Mouse (Mus musculus) hindbrain, embryonic 16.5 days (tissue): Measurements from ENCODE around the gene Trp53bp2. TPM values are rescaled to one million over a fixed set of nuclear protein-coding genes. Genes with fewer than 3 reads are reported as not detected.
A peak's percentile ranks its signal among the peaks of the same experiment; 100 is the strongest.

Experiments
- ATAC-seq: fragments of 200-750 bp; cut with Nextera tagmentation; 2 replicates; pipeline ENCODE4 v1.8.0; 2017; ENCODE audit warnings: moderate TSS enrichment, moderate library complexity
- H3K27ac ChIP-seq: fragments of 300-500 bp; sonication (generic); 2 replicates; pipeline ENCODE4 v1.5.1; 2014; ENCODE audit warnings: low read depth, mild to moderate bottlenecking, control low read depth, low read length, moderate library complexity
- H3K27me3 ChIP-seq: fragments of 300-500 bp; sonication (generic); replicated peaks from 2 replicates; pipeline ENCODE4 v1.6.1; 2014; ENCODE audit warnings: low read length; ENCODE audit not compliant: control insufficient read depth, insufficient read depth
- H3K36me3 ChIP-seq: fragments of 300-500 bp; sonication (generic); 2 replicates; pipeline ENCODE4 v1.6.1; 2014; ENCODE audit warnings: mild to moderate bottlenecking, low read length, moderate library complexity, mixed read lengths; ENCODE audit not compliant: control insufficient read depth, insufficient read depth
- H3K4me1 ChIP-seq: fragments of 300-500 bp; sonication (generic); 2 replicates; pipeline ENCODE4 v1.6.1; 2014; ENCODE audit warnings: low read depth, low read length; ENCODE audit not compliant: control insufficient read depth, insufficient read depth
- H3K4me2 ChIP-seq: fragments of 300-500 bp; sonication (generic); 2 replicates; pipeline ENCODE4 v1.6.1; 2014; ENCODE audit warnings: mild to moderate bottlenecking, low read length, control low read depth, moderate library complexity
- H3K4me3 ChIP-seq: fragments of 300-500 bp; sonication (generic); 2 replicates; pipeline ENCODE4 v1.5.1; 2014; ENCODE audit warnings: mild to moderate bottlenecking, low read length, control low read depth, moderate library complexity
- H3K9ac ChIP-seq: fragments of 300-500 bp; sonication (generic); 2 replicates; pipeline ENCODE4 v1.6.1; 2014; ENCODE audit warnings: low read depth, mild to moderate bottlenecking, control low read depth, low read length, moderate library complexity
- H3K9me3 ChIP-seq: fragments of 300-500 bp; sonication (generic); 2 replicates; pipeline ENCODE4 v1.6.1; 2014; ENCODE audit warnings: mild to moderate bottlenecking, low read length, moderate library complexity; ENCODE audit not compliant: control insufficient read depth
- WGBS: fragments of 180-500 bp; shearing (Covaris S2); extraction: QIAGEN DNeasy Blood & Tissue Kit; methylation state at CpG from one replicate; pipeline ENCODE4 v1.1.7; 2014; 5-methylcytosine and 5-hydroxymethylcytosine counted together
- polyA plus RNA-seq: library from polyadenylated mRNA; unstranded; fragments of >200 nt; fragmentation: Nextera tagmentation; extraction: Ambion mirVana; gene quantifications from 2 replicates; pipeline ENCODE4 v1.2.1, GENCODE M21; 2015

The Trp53bp2 gene
- 13.8 and 17.8 TPM in 2 replicates for polyA plus RNA-seq

- peak within 1 kb of the TSS; percentile 87 for H3K4me3 ChIP-seq
- no peaks in the 10 kb centered on the region for H3K27me3 ChIP-seq
- WGBS, result under 1% methylated on average over 35 of the region's 71 CpGs
- ATAC-seq, result peak; percentile 95
- H3K4me2 ChIP-seq, result peak within 1 kb of the TSS; percentile 87
- H3K27ac ChIP-seq, result peak within 1 kb of the TSS; percentile 95
- H3K9me3 ChIP-seq, result no peaks in the 10 kb centered on the region
- H3K4me1 ChIP-seq, result peaks cover 18% of the 10 kb centered on the region
- peak within 1 kb of the TSS; percentile 95 for H3K9ac ChIP-seq
- H3K36me3 ChIP-seq, result no peaks in the 10 kb centered on the region
Observed at GRCm38 (mm10) chr1:182408684-182409327, at the start of gene Trp53bp2. Gene Trp53bp2 (plus strand): TSS chr1:182409172.

- 96% methylated on average over 5 of the region's 5 CpGs for WGBS
- Histone ChIP-seq H3K27ac (no peak overlapping the region), H3K9me3 (no peaks in the 10 kb centered on the region), H3K4me1 (no peaks in the 10 kb centered on the region), H3K4me3 (no peak overlapping the region), H3K27me3 (no peaks in the 10 kb centered on the region), H3K4me2 (no peak overlapping the region), H3K9ac (no peak overlapping the region), H3K36me3 (no peaks in the 10 kb centered on the region)
- ATAC-seq, result no peak
Observed at GRCm38 (mm10) chr1:182362703-182363102, 46.3 kb upstream of the Trp53bp2 start.

GRCm38 (mm10) chr1:182363683-182364404 is 45.1 kb upstream of the Trp53bp2 start:
- H3K9me3 ChIP-seq, result no peaks in the 10 kb centered on the region
- H3K27ac ChIP-seq, result no peak overlapping the region
- ATAC-seq, result no peak
- no peaks in the 10 kb centered on the region for H3K4me1 ChIP-seq
- H3K4me2 ChIP-seq, result no peak overlapping the region
- no peaks in the 10 kb centered on the region for H3K27me3 ChIP-seq
- H3K36me3 ChIP-seq, result no peaks in the 10 kb centered on the region
- WGBS, result 60% methylated on average over 12 of the region's 12 CpGs
- H3K9ac ChIP-seq, result no peak overlapping the region
- no peak overlapping the region for H3K4me3 ChIP-seq

GRCm38 (mm10) chr1:182368309-182368708 is 40.7 kb upstream of the Trp53bp2 start:
- Histone ChIP-seq H3K36me3 (no peaks in the 10 kb centered on the region), H3K27ac (no peak overlapping the region), H3K27me3 (no peaks in the 10 kb centered on the region), H3K9ac (no peak overlapping the region), H3K9me3 (no peaks in the 10 kb centered on the region), H3K4me1 (no peaks in the 10 kb centered on the region), H3K4me3 (no peak overlapping the region), H3K4me2 (no peak overlapping the region)
- 76% methylated on average over 7 of the region's 7 CpGs for WGBS
- ATAC-seq, result no peak

DNA sequence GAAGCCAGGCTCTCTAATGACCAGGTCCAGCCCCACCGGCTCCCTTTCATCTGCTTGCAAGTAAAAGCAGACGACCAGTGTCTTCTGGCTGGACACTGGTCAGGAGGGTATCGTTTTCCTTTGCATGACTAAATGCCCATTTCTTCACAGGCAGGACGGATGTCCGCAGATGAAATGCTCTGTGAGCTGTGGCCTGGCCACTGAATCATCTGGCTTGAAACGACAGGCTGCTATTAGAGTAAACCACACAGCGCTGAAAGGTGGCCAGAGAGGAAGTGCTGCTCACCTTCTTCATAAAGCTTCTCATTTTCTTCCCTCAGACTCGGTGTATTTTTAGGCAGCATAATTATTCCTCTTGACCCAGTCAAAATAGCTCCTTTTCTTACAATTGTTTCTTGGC is 40.2 kb upstream of the Trp53bp2 start:
- Histone ChIP-seq H3K9ac (no peak overlapping the region), H3K4me3 (no peak overlapping the region), H3K4me1 (no peaks in the 10 kb centered on the region), H3K36me3 (no peaks in the 10 kb centered on the region), H3K9me3 (no peaks in the 10 kb centered on the region), H3K27me3 (no peaks in the 10 kb centered on the region), H3K4me2 (no peak overlapping the region), H3K27ac (no peak overlapping the region)
- no peak for ATAC-seq
- WGBS, result 67% methylated on average over 8 of the region's 8 CpGs

DNA sequence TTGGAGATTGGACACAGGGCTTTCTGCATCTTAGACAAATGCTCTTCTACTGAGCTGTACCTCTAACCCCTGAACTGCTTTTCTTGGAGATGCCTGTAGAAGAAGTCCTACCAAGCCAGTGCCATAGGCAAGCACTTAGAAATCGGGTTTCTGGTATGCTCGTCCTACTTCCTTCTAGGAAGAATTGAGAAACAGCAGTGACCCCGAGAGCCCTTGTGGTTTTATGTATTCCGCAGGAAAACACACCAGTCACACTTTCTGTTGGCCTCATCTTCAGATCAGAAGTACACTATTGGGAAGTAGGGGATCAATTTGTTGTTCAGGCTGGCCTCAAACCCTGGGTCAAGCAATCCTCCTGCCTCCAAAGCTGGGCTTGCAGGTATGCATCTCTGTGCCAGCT is 39.5 kb upstream of the Trp53bp2 start:
- Histone ChIP-seq H3K27me3 (no peaks in the 10 kb centered on the region), H3K36me3 (no peaks in the 10 kb centered on the region), H3K9me3 (no peaks in the 10 kb centered on the region), H3K27ac (no peak overlapping the region), H3K9ac (no peak overlapping the region), H3K4me3 (no peak overlapping the region), H3K4me2 (no peak overlapping the region), H3K4me1 (no peaks in the 10 kb centered on the region)
- ATAC-seq, result no peak
- whole genome bisulfite sequencing, result 87% methylated on average over 4 of the region's 4 CpGs

GRCm38 (mm10) chr1:182371891-182372290 is 37.1 kb upstream of the Trp53bp2 start:
- WGBS, result 84% methylated on average over 8 of the region's 8 CpGs
- Histone ChIP-seq H3K4me1 (peaks cover 4% of the 10 kb centered on the region; the same call in 1 of the 2 replicates), H3K9me3 (no peaks in the 10 kb centered on the region), H3K4me2 (no peak overlapping the region), H3K4me3 (no peak overlapping the region), H3K27ac (no peak overlapping the region), H3K36me3 (no peaks in the 10 kb centered on the region), H3K9ac (no peak overlapping the region), H3K27me3 (no peaks in the 10 kb centered on the region)
- ATAC-seq, result no peak

GRCm38 (mm10) chr1:182376221-182376620 is 32.8 kb upstream of the Trp53bp2 start:
- Histone ChIP-seq H3K4me3 (no peak overlapping the region), H3K36me3 (no peaks in the 10 kb centered on the region), H3K9me3 (no peaks in the 10 kb centered on the region), H3K9ac (no peak overlapping the region), H3K27ac (no peak overlapping the region), H3K4me2 (peak overlapping the region; percentile 35), H3K4me1 (peaks cover 4% of the 10 kb centered on the region; the same call in 1 of the 2 replicates), H3K27me3 (no peaks in the 10 kb centered on the region)
- 15% methylated on average over 8 of the region's 8 CpGs for WGBS
- ATAC-seq, result peak; percentile 84

DNA sequence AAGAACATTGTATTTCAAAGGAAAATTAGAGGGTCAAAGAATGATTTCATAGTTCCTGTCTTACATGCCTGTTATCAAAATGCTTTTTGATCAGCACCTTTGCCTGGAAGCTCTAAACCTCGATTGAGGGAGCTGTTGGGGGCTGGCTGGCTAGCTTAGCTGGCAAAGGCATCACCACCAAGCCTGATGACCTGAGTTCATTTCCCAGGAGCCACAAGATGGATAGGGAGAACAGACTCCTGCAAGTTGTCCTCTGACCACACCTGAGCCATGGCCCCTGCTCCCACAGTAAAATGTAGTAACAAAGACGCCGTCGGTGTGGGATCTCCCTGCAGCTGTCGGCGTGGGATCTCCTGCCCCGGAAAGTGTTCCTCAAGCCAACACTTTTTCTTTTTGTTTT is 32.1 kb upstream of the Trp53bp2 start:
- H3K9me3 ChIP-seq, result no peaks in the 10 kb centered on the region
- H3K36me3 ChIP-seq, result no peaks in the 10 kb centered on the region
- 78% methylated on average over 7 of the region's 7 CpGs for WGBS
- no peak for ATAC-seq
- H3K4me2 ChIP-seq, result no peak overlapping the region
- H3K4me3 ChIP-seq, result no peak overlapping the region
- H3K9ac ChIP-seq, result no peak overlapping the region
- no peak overlapping the region for H3K27ac ChIP-seq
- no peaks in the 10 kb centered on the region for H3K27me3 ChIP-seq
- H3K4me1 ChIP-seq, result peaks cover 4% of the 10 kb centered on the region; the same call in 1 of the 2 replicates
